Mouse (Mus musculus): ENCODE results near the gene Gm15130. TPM values are rescaled to one million over a fixed set of nuclear protein-coding genes. Genes with fewer than 3 reads are reported as not detected.

Gene Gm15130
- not detected in 2 replicates for polyA plus RNA-seq (2015; fragmentation: Nextera tagmentation; extraction: Ambion mirVana)

DNA sequence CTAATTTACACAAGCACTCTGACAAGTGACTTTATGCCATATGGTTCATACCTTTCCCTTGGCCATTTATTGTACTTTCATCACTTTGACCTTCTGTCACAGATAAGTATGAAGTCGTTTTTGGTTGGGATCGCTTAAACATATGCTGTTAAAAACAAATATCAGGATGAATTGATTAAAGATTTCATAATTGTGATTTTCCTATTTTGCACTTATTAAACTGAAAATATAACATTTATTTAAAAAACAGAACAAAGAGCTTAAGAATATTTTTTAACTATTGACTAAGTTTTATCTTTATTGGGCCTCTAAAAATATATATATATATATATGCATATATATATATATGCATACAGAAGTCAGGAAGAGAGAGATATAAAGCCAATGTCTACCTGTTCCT, at the start of gene Gm15130:
Gene Gm15130, minus strand, starts transcription at position 101 of the 400 bp plus-strand sequence.
- no peak for ATAC-seq
- H3K4me1 ChIP-seq (replicated peaks) = no peaks in the 10 kb centered on the region
- H3K36me3 ChIP-seq = no peaks in the 10 kb centered on the region
- no peak within 1 kb of the TSS for H3K9ac ChIP-seq (replicated peaks)
- WGBS = 81% methylated on average over 2 of the region's 2 CpGs
- H3K9me3 ChIP-seq = no peaks in the 10 kb centered on the region
- H3K4me3 ChIP-seq (replicated peaks) = no peak within 1 kb of the TSS
- H3K4me2 ChIP-seq (replicated peaks) = no peak within 1 kb of the TSS
- no peaks in the 10 kb centered on the region for H3K27me3 ChIP-seq
- no peak within 1 kb of the TSS for H3K27ac ChIP-seq

GRCm38 (mm10) chr2:111182068-111182467, 29.3 kb upstream of the Gm15130 start:
- no peaks in the 10 kb centered on the region for H3K36me3 ChIP-seq
- 96% methylated on average over 11 of the region's 11 CpGs for WGBS
- H3K4me2 ChIP-seq (replicated peaks) = no peak overlapping the region

DNA sequence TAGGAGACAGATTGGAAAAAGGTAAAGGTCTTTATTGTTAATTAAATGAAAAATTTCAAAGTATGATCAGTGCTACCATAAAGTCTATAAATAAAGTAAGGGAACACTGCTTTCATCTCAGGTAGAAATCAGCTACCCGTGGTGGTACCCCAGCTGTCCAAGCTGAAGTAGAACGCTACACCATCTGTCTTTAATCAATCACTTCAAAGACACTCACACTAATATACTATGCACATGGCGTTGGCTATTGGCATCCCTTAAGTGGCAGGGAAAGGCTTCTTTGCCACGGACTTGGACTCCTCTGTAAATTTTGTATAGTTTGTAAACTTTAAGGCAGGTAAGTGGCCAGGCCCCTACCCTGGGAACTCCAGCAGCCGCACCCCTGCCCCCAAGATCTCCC, 17.0 kb downstream of the Gm15130 start:
- no peaks in the 10 kb centered on the region for H3K27me3 ChIP-seq
- no peak overlapping the region for H3K4me3 ChIP-seq (replicated peaks)
- H3K9ac ChIP-seq (replicated peaks) = no peak overlapping the region
- H3K4me2 ChIP-seq (replicated peaks) = no peak overlapping the region
- no peak overlapping the region for H3K27ac ChIP-seq
- ATAC-seq = no peak
- H3K9me3 ChIP-seq = no peaks in the 10 kb centered on the region
- H3K4me1 ChIP-seq (replicated peaks) = no peaks in the 10 kb centered on the region
- WGBS = 79% methylated on average over 5 of the region's 5 CpGs
- no peaks in the 10 kb centered on the region for H3K36me3 ChIP-seq

More at GRCm38 (mm10) chr2:111182068-111182467, 29.3 kb upstream of the Gm15130 start:
- Histone ChIP-seq H3K9ac (replicated peaks) (no peak overlapping the region), H3K27ac (no peak overlapping the region), H3K4me1 (replicated peaks) (no peaks in the 10 kb centered on the region), H3K27me3 (no peaks in the 10 kb centered on the region), H3K4me3 (replicated peaks) (no peak overlapping the region), H3K9me3 (no peaks in the 10 kb centered on the region)
- no peak for ATAC-seq

DNA sequence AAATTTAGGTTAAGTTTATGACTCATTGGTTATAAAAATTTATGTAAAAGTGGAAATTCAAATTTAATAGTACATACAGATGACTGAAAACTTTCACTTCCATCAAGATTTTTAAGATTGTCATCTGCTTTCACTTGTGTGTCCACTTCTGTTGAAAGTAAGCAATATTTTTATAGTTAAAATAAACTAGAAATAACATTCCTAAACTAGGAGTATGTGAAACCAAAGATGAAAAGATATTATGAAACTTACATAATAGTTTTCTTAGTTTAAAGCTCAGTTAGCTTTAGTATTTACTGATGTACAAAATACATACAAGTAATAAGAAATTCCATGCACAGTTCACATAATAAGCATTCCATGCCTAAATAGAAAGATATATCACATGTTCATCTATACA, 46.9 kb downstream of the Gm15130 start, which contains the start of gene Gm13941:
Gene Gm13941, minus strand, starts transcription at position 101 of the 400 bp plus-strand sequence.
- no peak within 1 kb of the TSS for H3K4me2 ChIP-seq (replicated peaks)
- no peak within 1 kb of the TSS for H3K27ac ChIP-seq
- ATAC-seq = no peak
- no peaks in the 10 kb centered on the region for H3K27me3 ChIP-seq
- H3K4me3 ChIP-seq (replicated peaks) = no peak within 1 kb of the TSS
- no peaks in the 10 kb centered on the region for H3K36me3 ChIP-seq
- no peaks in the 10 kb centered on the region for H3K9me3 ChIP-seq
- H3K4me1 ChIP-seq (replicated peaks) = no peaks in the 10 kb centered on the region
- H3K9ac ChIP-seq (replicated peaks) = no peak within 1 kb of the TSS

Other genes starting within 250 kb of the Gm15130 start
- 0.89 and 1.2 TPM in 2 replicates for gene Ano3, start 202.0 kb downstream of the Gm15130 start, polyA plus RNA-seq (2015; fragmentation: Nextera tagmentation; extraction: Ambion mirVana)
- gene Gm13941, start 47.0 kb downstream of the Gm15130 start, polyA plus RNA-seq (2015; fragmentation: Nextera tagmentation; extraction: Ambion mirVana) = not detected in 2 replicates
- gene 4930430A15Rik, start 76.7 kb upstream of the Gm15130 start, polyA plus RNA-seq (2015; fragmentation: Nextera tagmentation; extraction: Ambion mirVana) = not detected in 2 replicates
- not detected in 2 replicates for gene Olfr1275, start 82.3 kb upstream of the Gm15130 start, polyA plus RNA-seq (2015; fragmentation: Nextera tagmentation; extraction: Ambion mirVana)
- not detected in 2 replicates for gene Olfr1276, start 101.6 kb upstream of the Gm15130 start, polyA plus RNA-seq (2015; fragmentation: Nextera tagmentation; extraction: Ambion mirVana)
- not detected in 2 replicates for gene Olfr1277, start 121.2 kb upstream of the Gm15130 start, polyA plus RNA-seq (2015; fragmentation: Nextera tagmentation; extraction: Ambion mirVana)
- not detected in 2 replicates for gene Olfr1278, start 137.2 kb upstream of the Gm15130 start, polyA plus RNA-seq (2015; fragmentation: Nextera tagmentation; extraction: Ambion mirVana)
- not detected in 2 replicates for gene Olfr1279, start 147.7 kb upstream of the Gm15130 start, polyA plus RNA-seq (2015; fragmentation: Nextera tagmentation; extraction: Ambion mirVana)
- gene Olfr1280, start 161.1 kb upstream of the Gm15130 start, polyA plus RNA-seq (2015; fragmentation: Nextera tagmentation; extraction: Ambion mirVana) = not detected in 2 replicates
- gene Olfr1281, start 173.6 kb upstream of the Gm15130 start, polyA plus RNA-seq (2015; fragmentation: Nextera tagmentation; extraction: Ambion mirVana) = not detected in 2 replicates
- gene Olfr1282, start 183.1 kb upstream of the Gm15130 start, polyA plus RNA-seq (2015; fragmentation: Nextera tagmentation; extraction: Ambion mirVana) = not detected in 2 replicates
- not detected in 2 replicates for gene Olfr1283, start 213.9 kb upstream of the Gm15130 start, polyA plus RNA-seq (2015; fragmentation: Nextera tagmentation; extraction: Ambion mirVana)
- gene Olfr1284, start 222.6 kb upstream of the Gm15130 start, polyA plus RNA-seq (2015; fragmentation: Nextera tagmentation; extraction: Ambion mirVana) = not detected in 2 replicates

All from midbrain, embryonic 13.5 days (tissue).